Mouse (Mus musculus): ENCODE data around the gene Chst2.

- no peak for TF ChIP-seq CTCF (IDR thresholded peaks at IDR 0.05; ENCODE audit: extremely low read depth, insufficient read depth, insufficient read length, insufficient replicate concordance)
- TF ChIP-seq POLR2A (IDR thresholded peaks at IDR 0.05; ENCODE audit: low read depth, low read length) = no peak
Observed at GRCm38 (mm10) chr9:95353829-95354391, 52.6 kb downstream of the Chst2 start.
